Mouse (Mus musculus) yolk sac, embryonic 10.5 days (tissue): ENCODE measurements around the gene Tomm40.

Experiments
- DNase-seq: peaks from one replicate; pipeline ENCODE4 v3.0.0-alpha.2; 2017; ENCODE audit warnings: low spot score

The Tomm40 gene

DNA sequence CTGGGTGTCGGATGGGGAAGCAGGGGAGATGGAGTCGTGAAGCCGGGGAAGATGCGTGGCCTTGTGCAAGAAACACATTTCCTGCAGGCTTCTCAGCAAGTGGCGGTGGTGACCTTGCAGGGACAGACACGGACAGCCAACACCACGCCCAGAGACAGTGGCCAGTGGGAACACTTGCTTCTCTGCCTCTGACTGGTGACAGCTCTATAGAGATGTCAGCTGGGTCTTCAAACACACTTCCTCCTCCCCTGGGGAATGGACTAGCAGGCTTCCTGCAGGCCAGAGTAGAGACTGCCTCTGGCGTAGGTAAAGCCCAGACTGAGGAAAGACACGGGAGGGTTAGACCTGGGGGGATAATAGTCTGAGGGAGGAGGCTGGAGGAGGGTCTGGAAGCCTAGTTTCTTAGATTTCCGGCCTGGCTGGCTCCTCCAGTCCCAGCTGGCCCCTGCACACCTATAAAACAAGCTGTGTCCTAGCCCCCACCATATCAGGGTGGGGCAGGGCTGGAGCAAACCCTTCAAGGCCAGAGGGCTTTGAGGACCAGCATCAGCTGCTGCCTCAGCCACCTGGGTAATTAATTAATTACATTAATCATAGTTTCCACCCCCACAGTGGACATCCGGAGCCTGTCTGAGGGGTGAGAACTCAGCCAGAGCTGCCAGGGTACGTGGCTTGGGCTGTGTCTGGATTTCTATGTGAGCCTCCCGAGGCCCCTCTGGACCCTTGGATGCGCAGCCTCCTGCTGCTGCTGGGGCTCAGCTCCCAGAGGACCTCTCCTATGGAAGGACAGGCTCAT, 29.6 kb upstream of the Tomm40 start:
- no peak for DNase-seq

DNA sequence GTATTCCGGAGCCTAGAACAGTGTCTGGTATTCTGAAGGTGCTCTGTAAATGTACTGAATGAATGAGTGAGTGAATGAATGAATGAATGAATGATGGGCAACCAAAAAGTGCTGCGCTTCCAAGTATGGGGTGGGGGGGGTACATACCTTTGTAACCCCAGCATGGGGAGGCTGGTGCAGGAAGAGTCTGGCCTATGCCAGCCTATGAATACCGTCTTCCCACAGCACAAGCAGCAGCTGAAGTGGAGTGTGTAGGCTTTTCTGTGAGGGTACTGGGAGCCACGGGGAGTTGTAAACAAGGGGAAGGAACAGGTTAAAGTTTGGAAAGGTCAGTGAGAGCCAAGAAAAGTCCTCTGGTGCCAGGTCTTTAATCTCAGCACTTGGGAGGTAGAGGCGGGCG, 28.6 kb upstream of the Tomm40 start:
- DNase-seq = no peak

DNA sequence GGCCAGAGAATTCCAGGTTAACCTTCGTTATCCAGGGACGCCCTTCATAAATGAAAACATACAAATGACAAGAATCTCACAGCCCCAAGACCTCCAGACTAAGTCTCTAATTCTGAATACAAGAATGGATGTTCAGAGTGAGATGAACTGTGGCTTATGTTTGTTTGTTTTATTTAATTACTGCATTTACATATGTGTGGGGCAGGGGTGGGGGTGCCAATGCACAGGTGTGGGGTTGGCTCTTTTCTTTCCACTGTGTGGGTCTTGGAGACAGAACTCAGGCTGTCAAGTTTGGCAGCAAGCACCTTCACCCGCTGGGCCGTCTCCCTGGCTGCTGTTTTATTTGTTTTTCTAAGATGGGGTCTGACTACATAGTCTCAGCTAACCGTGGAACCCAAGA, 27.2 kb upstream of the Tomm40 start:
- DNase-seq = no peak

DNA sequence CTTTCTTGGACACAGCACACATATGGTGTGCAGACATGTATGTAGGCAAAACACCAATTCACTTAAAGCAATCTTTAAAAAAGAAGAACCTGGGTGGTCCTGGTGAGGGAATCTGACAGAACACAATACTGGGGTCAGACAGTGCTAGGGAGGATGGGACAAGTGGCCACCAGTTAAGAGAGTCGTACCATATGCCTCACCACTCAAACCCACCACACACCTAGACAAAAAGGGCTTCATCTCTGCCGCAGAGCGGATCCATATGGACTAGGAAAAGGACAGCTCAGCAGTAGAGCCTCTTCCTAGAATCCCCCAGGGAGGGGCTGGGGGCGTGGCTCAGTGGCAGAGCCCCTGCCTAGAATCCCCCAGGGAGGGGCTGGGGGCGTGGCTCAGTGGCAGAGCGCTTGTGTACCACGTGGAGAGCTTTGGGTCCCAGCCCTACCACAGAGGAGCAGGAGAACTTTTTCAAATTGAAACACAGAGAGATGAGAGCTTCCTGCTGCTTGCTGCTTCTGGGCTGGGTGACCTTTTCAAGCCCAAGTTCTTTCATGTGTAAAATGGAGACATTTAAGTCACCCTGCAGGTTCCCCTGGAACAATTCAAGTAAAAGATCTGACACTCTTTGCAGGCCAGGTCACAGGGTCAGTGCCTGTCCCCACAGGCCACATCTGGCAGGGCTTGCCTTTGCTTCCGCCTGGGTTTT, 26.2 kb upstream of the Tomm40 start:
- DNase-seq = peak; percentile 79

DNA sequence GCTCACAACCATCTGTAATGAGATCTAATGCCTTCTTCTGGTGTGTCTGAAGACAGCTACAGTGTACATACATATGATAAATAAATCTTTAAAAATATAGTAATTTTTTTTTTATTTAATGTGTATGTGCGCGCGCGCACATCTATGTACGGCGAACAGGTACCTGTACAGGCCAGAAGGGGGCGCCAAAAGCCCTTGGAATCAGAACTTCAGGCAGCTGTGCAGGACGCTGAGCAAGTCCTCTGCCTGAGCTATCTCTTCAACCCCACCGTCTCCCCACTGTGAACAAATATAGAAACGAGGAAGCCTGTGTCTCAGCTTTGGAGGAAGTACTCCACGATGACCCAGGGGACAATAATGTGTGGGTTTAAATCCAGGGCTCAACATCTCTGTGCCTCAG, 25.0 kb upstream of the Tomm40 start:
- no peak for DNase-seq

DNA sequence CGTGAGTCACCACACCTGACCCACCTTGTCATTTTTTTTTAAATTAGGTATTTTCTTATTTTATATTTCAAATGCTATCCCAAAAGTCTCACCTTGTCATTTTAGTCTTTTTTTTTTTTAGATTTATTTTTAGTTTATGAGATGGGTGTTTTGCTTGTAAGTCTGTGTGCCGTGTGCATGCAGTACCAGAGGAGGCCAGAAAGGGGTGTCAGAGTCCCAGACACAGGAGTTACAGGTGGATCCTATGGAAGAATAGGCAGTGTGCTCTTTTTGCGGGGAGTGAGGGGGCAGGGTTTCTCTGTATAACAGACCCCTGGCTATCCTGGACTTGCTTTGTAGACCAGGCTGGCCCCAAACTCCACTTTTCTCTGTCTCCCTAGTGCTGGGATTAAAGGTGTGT, 23.5 kb upstream of the Tomm40 start:
- DNase-seq = no peak

DNA sequence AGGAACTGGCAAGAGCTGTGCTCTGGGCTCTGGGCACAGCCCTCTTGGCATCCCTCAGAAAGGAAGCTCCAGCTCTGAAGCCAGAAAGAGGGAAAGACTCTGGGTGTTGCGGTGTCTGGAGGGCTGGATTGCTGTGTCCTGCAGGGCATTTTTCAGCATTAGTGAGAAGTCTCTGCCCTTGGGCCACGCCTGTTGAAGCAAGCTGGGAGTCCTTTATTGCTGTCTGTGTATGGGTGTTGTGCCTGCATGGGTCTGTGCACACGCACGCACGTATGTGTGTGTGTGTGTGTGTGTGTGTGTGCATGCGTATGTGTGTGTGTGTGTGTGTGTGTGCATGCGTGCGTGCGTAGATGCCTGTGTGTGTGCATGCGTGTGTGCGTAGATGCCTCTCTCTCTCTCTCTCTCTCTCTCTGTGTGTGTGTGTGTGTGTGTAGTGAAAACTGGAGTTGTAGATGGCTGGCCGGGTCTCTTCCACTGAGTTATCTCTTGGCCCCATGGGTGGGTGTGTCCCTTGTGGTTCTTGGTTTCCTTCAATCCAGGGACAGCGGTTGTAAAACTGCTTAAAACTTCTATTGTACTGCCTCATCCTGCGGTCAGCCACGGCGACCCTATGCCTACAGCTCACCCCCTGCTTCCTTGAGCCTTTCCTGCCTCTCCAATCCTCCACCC, 21.3 kb upstream of the Tomm40 start:
- DNase-seq = no peak

DNA sequence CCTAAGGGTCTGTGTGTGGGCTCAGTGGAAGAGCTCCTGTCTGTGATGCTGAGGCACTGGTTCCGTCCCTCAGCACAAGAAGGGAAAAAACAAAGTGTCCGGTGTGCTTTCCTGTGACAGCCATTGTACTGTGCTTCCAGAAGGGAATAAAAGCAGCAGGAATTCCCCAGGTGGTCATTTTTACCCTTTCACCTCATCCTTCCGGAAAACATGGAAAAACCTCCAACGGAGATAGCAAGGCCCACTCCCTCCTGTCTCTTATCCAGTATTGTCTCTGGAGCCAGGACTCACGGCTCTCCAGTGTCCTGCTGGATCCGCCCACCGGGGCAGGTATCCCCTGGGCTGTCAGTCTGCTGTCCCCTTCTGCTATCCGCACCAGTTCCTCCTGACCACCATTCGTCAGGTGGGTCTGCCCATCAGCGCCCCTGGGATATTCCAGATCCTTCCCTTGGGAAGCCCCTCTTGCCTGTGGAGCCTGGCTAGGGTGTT, 19.0 kb upstream of the Tomm40 start:
- DNase-seq = no peak

DNA sequence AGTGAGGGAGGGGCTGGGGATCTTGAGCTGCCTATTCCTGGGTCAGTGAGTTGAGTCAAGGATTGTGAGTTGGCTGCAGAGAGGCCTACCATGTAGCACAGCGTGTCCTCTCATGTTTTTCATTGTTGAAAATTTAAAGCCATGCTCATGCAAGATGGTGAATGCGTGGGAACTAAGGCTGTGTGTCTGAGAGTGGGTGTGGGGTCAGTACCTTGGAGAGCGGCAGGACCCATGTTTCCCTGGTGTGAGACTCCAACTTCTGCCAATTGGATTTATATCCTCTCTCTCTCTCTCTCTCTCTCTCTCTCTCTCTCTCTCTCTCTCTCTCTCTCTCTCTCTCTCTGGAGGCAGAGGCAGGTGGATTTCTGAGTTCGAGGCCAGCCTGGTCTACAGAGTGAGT, 11.3 kb upstream of the Tomm40 start:
- no peak for DNase-seq

DNA sequence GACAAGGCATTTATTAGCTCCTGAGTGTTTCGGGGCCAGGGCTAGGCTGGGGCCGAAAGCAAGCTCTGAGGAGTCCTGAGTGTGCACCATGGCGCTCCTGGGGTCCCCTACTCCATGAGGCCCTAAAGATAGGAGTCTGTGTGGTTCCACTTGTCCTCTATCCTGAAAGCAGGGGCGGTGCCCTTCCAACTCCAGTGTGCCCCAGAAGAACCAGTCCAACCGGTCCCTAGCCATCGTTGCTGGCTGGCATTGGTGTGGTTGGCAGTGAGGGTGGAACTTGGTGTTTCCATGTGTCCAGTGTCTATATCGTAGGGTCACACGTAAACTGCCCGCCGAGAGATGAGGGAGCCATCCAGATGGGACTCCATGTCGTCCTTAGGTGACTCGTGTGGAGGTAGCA, 8.9 kb upstream of the Tomm40 start:
- DNase-seq = no peak

DNA sequence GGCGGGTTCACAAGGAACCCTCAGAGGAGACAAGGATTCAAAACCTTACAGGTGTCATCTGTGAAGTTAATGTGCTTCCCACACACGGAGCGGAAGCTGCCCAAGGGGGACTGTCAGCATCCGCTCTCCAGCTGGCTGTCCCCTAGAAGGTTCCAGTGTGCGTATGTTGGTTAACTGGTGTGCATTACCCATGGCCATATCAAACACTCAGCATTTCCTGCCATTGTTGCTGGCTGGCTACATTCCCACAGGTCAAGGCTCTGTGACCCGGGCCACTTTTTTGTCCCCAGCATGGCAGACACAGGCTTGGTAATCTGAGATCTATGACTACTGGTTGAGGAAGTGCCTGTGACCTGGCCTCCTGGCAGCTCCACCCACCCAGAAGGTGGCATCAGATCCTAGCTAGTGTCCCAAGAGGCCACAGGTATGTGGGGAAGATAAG, 7.5 kb upstream of the Tomm40 start:
- DNase-seq = no peak

DNA sequence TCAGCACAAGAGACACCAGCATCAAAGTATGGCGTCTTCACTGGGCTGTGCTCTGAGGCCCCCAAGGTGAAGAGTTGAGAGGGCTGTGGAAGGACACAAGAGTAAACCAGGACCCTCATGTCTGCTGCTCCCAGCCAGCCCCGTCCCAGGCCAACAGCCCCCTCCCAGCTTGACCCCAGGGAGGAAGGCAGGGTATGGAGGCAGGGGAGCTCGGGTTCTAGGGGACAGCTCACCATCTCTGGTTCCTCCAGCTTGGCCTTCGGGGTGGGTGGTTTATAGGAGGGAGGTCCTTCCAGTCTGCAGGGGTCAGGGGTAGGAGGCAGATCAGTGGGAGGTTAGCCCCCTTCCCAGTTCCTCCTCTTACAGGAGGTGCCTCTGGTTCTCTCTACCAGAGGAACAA, 4.0 kb upstream of the Tomm40 start:
- DNase-seq = no peak

DNA sequence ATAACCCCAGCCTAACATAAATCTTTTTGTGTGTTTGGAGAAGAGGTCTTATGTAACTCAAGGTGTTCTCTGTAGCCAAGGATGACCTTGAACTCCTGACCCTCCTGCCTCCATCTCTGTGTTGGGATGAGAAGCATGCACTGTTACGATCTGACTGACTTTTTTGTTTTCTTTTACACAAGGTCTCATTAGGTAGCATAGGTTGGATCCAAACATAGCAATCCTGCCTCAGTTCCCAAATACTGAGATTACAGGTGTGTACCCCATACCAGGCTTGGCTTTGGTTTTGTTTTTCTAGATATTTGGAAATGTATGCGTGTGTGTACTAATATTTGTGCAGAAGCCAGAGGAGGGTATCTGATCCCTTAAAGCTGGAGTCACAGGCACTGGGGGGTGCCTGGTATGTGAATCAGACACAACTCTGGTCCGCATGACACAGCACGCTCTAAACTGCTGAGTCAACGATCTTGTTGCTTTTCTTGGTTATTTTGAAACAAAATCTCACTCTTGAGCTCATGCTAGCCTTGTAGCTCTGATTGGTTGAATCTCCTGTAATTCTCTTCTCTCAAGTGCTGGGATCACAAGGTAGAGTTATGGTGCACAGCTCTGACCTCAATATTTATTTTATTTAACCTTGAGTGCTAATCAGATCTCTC, 3.2 kb upstream of the Tomm40 start:
- no peak for DNase-seq

DNA sequence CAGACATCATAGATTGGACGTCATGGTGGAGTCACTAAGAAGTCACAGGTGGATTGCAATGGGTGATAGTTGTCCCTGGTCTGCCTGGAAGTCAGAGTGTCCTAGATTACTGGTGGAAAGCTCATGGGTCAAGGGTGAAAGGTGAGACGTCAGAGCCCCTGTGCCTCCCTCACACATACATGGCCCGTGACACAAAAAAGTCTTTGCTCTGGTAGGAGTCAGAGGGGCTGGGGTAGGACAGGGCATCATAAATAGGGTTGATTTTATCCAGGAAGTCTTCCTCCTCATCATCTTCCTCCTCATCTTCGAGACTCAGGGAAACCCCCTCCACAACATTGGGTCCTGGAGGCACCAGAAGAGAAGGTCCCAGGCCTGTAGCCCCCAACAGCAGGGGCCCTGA, 2.1 kb upstream of the Tomm40 start:
- no peak for DNase-seq

DNA sequence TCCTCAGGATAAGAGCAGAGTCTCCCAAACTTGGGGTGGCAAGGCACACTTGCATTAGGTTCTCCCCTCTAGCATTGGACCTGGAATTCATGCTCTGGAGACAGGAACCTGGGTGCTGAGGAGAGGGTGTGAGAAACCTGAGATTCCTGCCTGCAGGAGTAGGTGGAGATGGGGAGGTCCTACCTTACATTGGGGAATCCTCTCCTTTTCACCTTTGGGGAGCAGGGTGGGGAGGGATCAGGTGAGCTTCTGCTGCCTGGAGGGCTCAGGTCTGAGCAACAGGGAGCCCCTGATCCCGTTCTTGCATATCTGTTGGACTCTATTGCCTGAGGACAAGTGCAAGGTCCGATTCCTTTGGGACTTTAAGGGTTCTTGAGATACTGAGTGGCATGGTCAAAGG, 1.6 kb upstream of the Tomm40 start:
- DNase-seq = no peak

DNA sequence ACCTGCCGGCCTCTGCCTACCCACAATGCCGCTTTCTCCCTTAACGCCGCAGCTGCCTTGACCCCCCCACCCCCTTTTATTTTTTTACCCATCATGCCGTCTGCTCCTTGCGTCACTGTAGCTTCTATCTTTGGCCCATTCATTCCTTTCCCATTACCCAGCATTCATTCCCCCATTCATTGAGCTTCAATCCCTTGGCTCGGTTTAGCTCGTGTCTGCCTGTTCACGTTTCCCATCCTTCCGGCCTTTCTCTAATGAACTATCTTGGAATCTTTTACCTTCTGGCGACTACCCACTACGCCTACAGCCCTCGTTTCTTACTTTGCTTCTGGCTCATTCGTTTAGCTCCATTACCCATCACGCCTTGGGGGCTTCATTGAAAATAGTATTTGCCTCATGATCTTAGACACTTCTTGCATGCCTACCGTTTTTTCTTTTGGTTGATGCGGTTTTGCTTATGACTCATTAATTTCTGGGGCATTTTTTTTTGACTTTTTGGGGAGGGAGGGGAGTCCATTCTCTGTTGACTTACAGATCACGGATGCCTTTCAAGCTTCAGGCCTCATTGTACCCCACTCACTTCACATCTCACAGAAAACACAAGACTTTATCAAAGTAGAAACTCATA, 931 bp upstream of the Tomm40 start:
- DNase-seq = no peak

DNA sequence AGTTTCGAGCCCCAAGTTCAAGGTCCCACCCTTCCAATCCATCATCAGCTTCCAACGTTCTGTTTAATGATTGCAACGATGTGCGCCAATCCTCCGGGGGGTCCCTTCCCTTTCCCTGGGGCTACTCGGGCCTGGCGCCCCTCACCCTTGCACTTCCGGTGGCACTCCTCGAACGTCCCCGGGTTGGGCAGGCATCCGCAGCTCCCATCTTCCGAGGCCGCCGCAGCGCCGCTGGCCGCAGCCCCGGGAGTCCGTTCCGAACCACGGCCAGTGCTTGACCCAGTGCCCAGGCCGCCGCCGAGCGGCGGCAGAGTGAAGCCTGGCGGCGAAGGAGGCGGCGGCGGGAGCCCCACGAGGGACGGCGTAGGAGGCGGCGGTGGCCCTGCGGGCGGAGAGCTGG, 402 bp downstream of the Tomm40 start:
- DNase-seq = no peak

DNA sequence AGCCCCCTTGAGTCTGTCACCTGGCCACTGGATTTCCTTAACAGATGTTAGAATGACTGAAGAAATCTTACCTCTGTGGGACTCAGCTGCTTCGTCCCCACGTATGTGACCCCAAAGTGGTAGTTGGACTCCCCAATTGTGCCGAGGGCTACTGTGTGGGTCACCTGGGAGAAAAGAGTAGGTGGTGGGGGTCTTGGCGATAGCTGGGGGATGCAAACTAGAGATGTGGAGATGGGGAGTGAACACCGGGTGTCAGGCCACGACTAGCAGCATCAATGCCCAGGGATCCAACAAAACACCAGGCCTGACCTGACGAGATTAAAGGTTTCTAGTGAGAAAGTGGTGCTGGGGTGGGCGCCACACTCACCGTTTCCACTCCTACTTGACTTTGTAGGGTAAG, 1.6 kb downstream of the Tomm40 start:
- no peak for DNase-seq

DNA sequence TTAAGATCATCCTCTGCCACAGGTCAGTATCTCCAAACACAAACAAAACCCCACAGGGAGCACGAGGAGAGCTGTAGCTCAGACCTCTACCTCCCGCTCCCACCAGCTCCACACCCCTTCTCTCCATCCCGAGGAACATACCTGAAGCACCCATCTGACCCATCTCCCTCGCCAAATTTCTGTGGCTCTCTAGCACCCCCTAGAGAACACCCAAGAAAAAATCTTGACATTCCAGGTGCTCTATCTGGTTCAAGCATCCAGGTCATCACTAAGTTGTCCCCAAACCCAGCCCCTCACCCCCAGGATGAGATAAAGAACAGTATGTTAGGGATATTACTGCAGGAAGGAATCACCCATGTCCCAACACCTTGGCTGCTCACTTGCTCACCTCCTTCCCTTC, 2.0 kb downstream of the Tomm40 start:
- DNase-seq = no peak

DNA sequence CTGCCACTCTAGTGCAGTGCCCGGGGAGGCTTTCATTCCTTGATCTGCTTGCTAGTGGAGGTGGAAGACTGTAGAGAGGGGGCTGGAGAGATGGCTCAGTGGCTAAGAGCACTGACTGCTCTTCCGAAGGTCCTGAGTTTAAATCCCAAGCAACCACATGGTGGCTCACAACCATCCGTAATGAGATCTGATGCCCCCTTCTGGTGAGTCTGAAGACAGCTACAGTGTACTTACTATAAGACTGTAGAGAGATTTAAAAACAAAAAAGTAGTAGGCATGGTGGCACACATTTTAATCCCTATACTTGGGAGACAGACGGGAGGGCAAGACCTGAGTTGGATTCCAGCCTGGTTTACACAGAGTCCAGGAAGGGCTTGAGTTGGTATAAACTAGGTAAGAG, 2.8 kb downstream of the Tomm40 start:
- no peak for DNase-seq

DNA sequence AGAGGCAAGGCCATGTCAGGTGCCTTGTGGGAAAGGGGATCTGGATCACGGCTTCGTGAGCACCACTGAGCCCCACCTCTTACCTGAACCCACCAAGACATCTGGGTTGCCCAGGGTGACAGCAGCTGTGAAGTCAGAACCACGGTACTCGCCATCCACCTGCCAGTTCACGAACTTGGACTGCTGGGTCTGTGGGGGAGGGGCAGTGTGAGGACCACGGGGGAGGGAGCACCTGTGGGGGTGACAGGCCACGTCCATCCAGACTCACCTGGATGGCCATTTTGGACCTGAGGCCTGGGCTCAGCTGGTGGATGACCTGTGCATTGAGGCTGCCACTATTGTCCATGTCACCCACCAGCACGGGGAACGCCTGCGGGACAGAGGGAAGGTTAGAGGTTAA, 4.6 kb downstream of the Tomm40 start:
- DNase-seq = no peak

DNA sequence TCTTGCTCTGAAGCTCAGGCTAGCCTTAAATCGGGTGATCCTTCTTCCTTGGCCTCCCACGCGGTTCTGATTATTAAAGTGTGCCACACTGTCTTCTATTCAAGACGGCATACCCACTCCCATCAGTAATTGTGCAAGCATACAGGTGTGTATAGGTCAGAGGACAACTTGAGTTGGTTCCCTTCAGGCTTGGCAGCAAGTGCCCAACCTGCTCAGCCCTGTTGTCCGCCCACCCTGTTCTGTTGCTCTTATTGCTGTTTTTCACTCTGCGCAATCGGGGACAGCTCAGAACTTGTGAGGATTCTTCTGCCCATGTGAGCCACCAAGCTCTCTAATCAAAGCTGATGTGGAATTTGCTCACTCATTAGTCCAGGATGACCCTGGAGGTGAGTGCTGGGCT, 10.0 kb downstream of the Tomm40 start:
- DNase-seq = no peak
